Mouse (Mus musculus) stomach, postnatal 0 days (tissue): ENCODE results near the gene Tox2.

Experiments used
- CTCF ChIP-seq: IDR thresholded peaks from 2 replicates; pipeline ENCODE4 v1.5.1; 2016; ENCODE audit warnings: antibody characterized with exemption, low read depth, mild to moderate bottlenecking, moderate library complexity
- EP300 ChIP-seq: optimal IDR thresholded peaks from 2 replicates; pipeline ENCODE3; 2016; ENCODE audit warnings: antibody characterized with exemption

GRCm38 (mm10) chr2:163220706-163221105 lies 17.8 kb downstream of the Tox2 start:
- TF ChIP-seq CTCF = no peak
- no peak for TF ChIP-seq EP300
